Mouse (Mus musculus): ENCODE measurements at regions not wholly inside any gene's neighbourhood (a gene's known extent, or its start where the extent isn't known, plus 50 kb on each side); places are given as distances from the start of the nearest gene placed in this dataset.

DNA sequence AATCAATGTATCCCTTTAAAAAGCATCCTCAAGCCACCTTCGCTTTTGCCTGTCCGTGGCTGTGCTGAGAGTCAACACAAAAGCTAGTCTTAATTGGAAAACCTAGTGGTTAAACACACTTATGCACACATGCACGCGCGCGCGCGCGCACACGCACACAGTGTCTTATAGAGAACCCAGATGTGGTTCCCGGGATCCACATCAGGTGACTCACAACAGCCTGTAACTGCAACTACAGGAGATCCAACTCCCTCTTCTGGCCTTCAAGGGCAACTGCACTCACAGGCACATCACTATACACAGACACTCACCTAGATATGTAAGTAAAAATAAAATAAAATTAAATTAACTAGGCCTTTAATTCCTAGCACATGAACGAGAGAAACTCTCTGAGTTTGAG lies 118.4 kb upstream of the Fam204a start:
- Histone ChIP-seq H3K4me2 (no peak overlapping the region), H3K27ac (ENCODE audit: low read depth, low read length) (no peak overlapping the region), H3K9ac (ENCODE audit: low read depth, low read length) (no peak overlapping the region), H3K36me3 (ENCODE audit: control insufficient read depth, insufficient read depth, low read length) (no peaks in the 10 kb centered on the region), H3K4me1 (replicated peaks; ENCODE audit: control insufficient read depth, insufficient read depth, low read length) (no peaks in the 10 kb centered on the region), H3K9me3 (ENCODE audit: control insufficient read depth, low read length) (no peaks in the 10 kb centered on the region), H3K27me3 (replicated peaks; ENCODE audit: control insufficient read depth, insufficient read depth, low read length) (no peaks in the 10 kb centered on the region), H3K4me3 (ENCODE audit: low read depth, low read length) (no peak overlapping the region)
- ATAC-seq (replicated peaks; ENCODE audit: low FRiP score) (no peak), DNase-seq (ENCODE audit: low spot score) (no peak)
- 89% methylated on average over 12 of the region's 12 CpGs for WGBS

DNA sequence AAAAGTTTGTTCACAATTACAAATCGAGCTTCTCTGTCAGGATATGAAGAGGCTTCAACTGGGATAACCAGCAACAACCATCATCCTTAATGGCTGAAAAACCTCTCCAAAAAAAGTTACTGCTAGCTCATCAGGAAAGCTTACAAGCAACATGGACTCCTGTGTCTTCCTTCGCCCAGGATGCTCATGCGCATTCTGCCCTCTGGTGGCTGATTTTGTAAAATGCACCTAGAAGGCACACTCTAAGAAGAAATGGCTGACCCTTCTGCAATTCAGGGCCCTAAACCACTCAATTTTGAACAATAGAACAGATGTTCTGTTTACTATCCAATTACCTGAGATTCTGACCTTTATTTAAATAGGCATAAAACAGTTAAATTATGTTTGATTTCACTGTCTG lies 115.0 kb upstream of the Fam204a start:
- Histone ChIP-seq H3K36me3 (ENCODE audit: control insufficient read depth, insufficient read depth, low read length) (no peaks in the 10 kb centered on the region), H3K27ac (ENCODE audit: low read depth, low read length) (no peak overlapping the region), H3K9ac (ENCODE audit: low read depth, low read length) (no peak overlapping the region), H3K27me3 (replicated peaks; ENCODE audit: control insufficient read depth, insufficient read depth, low read length) (no peaks in the 10 kb centered on the region), H3K9me3 (ENCODE audit: control insufficient read depth, low read length) (no peaks in the 10 kb centered on the region), H3K4me1 (replicated peaks; ENCODE audit: control insufficient read depth, insufficient read depth, low read length) (no peaks in the 10 kb centered on the region), H3K4me3 (ENCODE audit: low read depth, low read length) (no peak overlapping the region), H3K4me2 (no peak overlapping the region)
- DNase-seq (ENCODE audit: low spot score) = no peak
- 19% methylated on average over 3 of the region's 3 CpGs for WGBS
- ATAC-seq (replicated peaks; ENCODE audit: low FRiP score) = no peak

DNA sequence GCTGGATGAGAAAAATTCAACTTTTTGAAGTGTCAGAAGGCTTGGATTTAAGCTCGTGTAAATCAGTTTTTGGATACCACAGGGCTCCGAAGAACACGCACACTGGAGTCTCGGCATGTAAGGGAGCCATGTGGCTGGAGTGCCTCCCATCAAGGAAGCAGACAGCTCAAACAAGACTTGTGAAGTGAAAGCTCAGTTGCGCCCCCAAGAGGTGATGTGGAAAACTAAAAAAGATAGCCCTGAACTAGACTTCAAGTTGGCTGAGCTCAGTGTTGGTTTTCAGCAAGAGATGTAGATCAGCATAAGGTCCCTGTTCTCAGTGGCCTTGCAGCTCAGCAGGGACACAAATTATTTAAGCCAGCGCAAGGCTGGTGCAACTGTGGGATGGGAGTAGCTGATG lies 113.7 kb upstream of the Fam204a start:
- DNase-seq (ENCODE audit: low spot score) (no peak), ATAC-seq (replicated peaks; ENCODE audit: low FRiP score) (no peak)

DNA sequence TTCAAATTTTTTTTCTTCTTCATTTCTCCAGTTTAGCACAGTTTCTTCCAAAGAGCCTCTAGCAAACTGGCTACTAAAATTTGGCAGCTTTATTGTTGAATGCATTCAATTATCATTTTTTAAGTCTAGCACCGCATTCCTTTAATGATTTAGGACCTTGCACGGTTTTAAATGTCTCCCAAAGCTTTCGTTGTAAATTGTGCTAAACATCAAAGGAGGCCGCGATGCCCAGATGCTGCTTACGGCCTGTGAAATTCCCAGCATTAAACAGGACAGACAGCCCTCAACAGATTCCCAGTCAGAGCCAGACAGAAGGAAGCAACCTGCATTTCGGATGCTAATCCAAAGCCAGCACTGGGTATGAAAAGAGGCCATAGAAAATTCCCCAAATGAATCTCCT lies 108.0 kb upstream of the Fam204a start:
- Histone ChIP-seq H3K4me2 (no peak overlapping the region), H3K36me3 (ENCODE audit: control insufficient read depth, insufficient read depth, low read length) (no peaks in the 10 kb centered on the region), H3K9me3 (ENCODE audit: control insufficient read depth, low read length) (no peaks in the 10 kb centered on the region), H3K4me1 (replicated peaks; ENCODE audit: control insufficient read depth, insufficient read depth, low read length) (no peaks in the 10 kb centered on the region), H3K4me3 (ENCODE audit: low read depth, low read length) (no peak overlapping the region), H3K27ac (ENCODE audit: low read depth, low read length) (no peak overlapping the region), H3K9ac (ENCODE audit: low read depth, low read length) (no peak overlapping the region), H3K27me3 (replicated peaks; ENCODE audit: control insufficient read depth, insufficient read depth, low read length) (no peaks in the 10 kb centered on the region)
- DNase-seq (ENCODE audit: low spot score) = no peak
- WGBS = 69% methylated on average over 7 of the region's 7 CpGs
- ATAC-seq (replicated peaks; ENCODE audit: low FRiP score) = no peak

More for the DNA sequence above, 113.7 kb upstream of the Fam204a start:
- Histone ChIP-seq H3K27me3 (replicated peaks; ENCODE audit: control insufficient read depth, insufficient read depth, low read length) (no peaks in the 10 kb centered on the region), H3K9ac (ENCODE audit: low read depth, low read length) (no peak overlapping the region), H3K4me2 (no peak overlapping the region), H3K36me3 (ENCODE audit: control insufficient read depth, insufficient read depth, low read length) (no peaks in the 10 kb centered on the region), H3K27ac (ENCODE audit: low read depth, low read length) (no peak overlapping the region), H3K9me3 (ENCODE audit: control insufficient read depth, low read length) (no peaks in the 10 kb centered on the region), H3K4me1 (replicated peaks; ENCODE audit: control insufficient read depth, insufficient read depth, low read length) (no peaks in the 10 kb centered on the region), H3K4me3 (ENCODE audit: low read depth, low read length) (no peak overlapping the region)
- WGBS = 82% methylated on average over 6 of the region's 6 CpGs

DNA sequence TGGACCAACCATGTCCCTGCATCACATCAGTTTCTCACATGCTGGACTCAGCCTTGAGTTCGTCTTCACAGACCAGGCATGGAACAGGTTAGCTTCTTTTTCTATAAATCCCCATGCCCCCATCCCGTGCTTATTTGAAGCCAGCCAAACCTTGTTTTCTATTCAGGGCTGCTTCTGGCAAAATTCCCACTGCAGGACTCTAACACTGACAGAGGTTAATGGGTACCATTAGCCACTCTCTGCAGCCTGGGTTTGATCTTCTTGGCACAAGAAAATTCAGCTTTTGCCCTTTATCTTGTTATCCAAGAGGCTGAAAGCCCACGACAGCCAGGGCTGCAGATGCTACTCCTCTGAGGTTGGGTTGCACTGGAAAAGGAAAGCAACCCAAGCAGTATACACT lies 101.8 kb upstream of the Fam204a start:
- H3K9ac ChIP-seq (ENCODE audit: low read depth, low read length) = no peak overlapping the region
- ATAC-seq (replicated peaks; ENCODE audit: low FRiP score) = no peak
- no peaks in the 10 kb centered on the region for H3K27me3 ChIP-seq (replicated peaks; ENCODE audit: control insufficient read depth, insufficient read depth, low read length)
- H3K27ac ChIP-seq (ENCODE audit: low read depth, low read length) = no peak overlapping the region
- H3K9me3 ChIP-seq (ENCODE audit: control insufficient read depth, low read length) = no peaks in the 10 kb centered on the region
- H3K4me1 ChIP-seq (replicated peaks; ENCODE audit: control insufficient read depth, insufficient read depth, low read length) = no peaks in the 10 kb centered on the region
- no peak overlapping the region for H3K4me3 ChIP-seq (ENCODE audit: low read depth, low read length)
- no peak overlapping the region for H3K4me2 ChIP-seq
- no peak for DNase-seq (ENCODE audit: low spot score)
- WGBS = 55% methylated on average over 3 of the region's 3 CpGs
- H3K36me3 ChIP-seq (ENCODE audit: control insufficient read depth, insufficient read depth, low read length) = no peaks in the 10 kb centered on the region

DNA sequence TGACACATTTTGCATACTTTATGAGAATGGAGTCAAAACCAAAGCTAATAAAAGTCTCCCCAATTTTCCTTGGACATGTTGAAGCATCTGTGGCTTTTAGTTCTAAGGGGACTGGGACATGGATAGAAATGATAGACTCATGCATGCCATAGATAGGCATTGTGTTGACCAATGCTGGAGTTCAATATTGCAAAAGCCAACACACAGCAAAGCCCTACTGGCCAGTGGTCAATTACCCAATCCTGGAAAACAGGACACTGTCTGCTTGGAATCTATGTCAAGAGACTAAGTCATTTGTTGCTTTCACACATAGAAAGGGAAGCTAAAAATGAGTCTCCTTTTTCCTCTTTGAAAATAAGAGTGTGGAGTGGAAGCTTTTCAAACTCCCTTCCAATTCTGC lies 99.1 kb upstream of the Fam204a start:
- DNase-seq (ENCODE audit: low spot score) (no peak), ATAC-seq (replicated peaks; ENCODE audit: low FRiP score) (no peak)
- Histone ChIP-seq H3K4me3 (ENCODE audit: low read depth, low read length) (no peak overlapping the region), H3K36me3 (ENCODE audit: control insufficient read depth, insufficient read depth, low read length) (no peaks in the 10 kb centered on the region), H3K27ac (ENCODE audit: low read depth, low read length) (no peak overlapping the region), H3K9ac (ENCODE audit: low read depth, low read length) (no peak overlapping the region), H3K4me2 (no peak overlapping the region), H3K9me3 (ENCODE audit: control insufficient read depth, low read length) (no peaks in the 10 kb centered on the region), H3K27me3 (replicated peaks; ENCODE audit: control insufficient read depth, insufficient read depth, low read length) (no peaks in the 10 kb centered on the region), H3K4me1 (replicated peaks; ENCODE audit: control insufficient read depth, insufficient read depth, low read length) (no peaks in the 10 kb centered on the region)

DNA sequence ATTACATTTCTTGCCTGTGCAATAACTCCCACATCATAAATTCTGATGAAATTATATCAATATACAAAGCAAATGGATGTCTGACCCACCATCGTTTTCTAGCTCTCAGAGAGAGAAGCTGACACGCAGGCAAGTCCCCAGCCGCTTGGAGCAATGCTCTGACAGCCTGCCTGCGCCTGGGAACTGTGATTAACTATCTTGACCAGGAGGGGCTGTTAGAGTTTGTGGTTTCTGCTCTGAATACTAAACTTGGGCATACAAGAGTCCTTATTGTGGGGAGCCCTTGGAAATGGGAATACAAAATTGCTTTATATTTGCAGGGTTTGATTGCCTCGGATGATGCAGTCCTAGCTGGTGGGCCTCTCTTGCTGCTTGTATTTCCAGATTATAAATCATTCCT lies 98.6 kb upstream of the Fam204a start:
- Histone ChIP-seq H3K4me2 (no peak overlapping the region), H3K4me3 (ENCODE audit: low read depth, low read length) (no peak overlapping the region), H3K36me3 (ENCODE audit: control insufficient read depth, insufficient read depth, low read length) (no peaks in the 10 kb centered on the region), H3K9ac (ENCODE audit: low read depth, low read length) (no peak overlapping the region), H3K4me1 (replicated peaks; ENCODE audit: control insufficient read depth, insufficient read depth, low read length) (no peaks in the 10 kb centered on the region), H3K27ac (ENCODE audit: low read depth, low read length) (no peak overlapping the region), H3K9me3 (ENCODE audit: control insufficient read depth, low read length) (no peaks in the 10 kb centered on the region), H3K27me3 (replicated peaks; ENCODE audit: control insufficient read depth, insufficient read depth, low read length) (no peaks in the 10 kb centered on the region)
- no peak for ATAC-seq (replicated peaks; ENCODE audit: low FRiP score)
- no peak for DNase-seq (ENCODE audit: low spot score)
- WGBS = 38% methylated on average over 5 of the region's 5 CpGs

DNA sequence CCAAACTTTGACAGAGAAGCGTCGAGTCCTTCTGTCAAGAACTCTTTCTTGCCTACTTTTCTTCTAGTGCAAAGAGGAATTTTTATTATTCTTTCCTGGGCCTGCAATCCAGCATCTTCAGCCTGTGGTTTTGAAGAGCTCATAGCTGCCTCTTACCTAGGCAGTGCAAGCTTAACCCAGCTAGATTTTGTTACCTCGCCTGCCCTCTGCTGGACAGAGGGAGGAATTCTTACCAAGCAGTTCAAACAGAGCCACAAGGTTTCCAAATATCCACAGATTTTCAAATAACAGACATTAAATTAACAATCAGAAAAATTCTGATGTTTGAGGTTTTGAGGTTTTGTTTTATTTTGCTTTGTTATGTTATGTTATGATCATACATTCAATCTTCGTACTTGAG lies 84.1 kb upstream of the Fam204a start:
- H3K27ac ChIP-seq (ENCODE audit: low read depth, low read length) = no peak overlapping the region
- H3K4me2 ChIP-seq = no peak overlapping the region
- 27% methylated on average over 4 of the region's 4 CpGs for WGBS
- no peaks in the 10 kb centered on the region for H3K27me3 ChIP-seq (replicated peaks; ENCODE audit: control insufficient read depth, insufficient read depth, low read length)
- H3K36me3 ChIP-seq (ENCODE audit: control insufficient read depth, insufficient read depth, low read length) = no peaks in the 10 kb centered on the region
- no peak for ATAC-seq (replicated peaks; ENCODE audit: low FRiP score)
- no peak overlapping the region for H3K4me3 ChIP-seq (ENCODE audit: low read depth, low read length)
- no peaks in the 10 kb centered on the region for H3K4me1 ChIP-seq (replicated peaks; ENCODE audit: control insufficient read depth, insufficient read depth, low read length)
- H3K9me3 ChIP-seq (ENCODE audit: control insufficient read depth, low read length) = no peaks in the 10 kb centered on the region
- peak; percentile 37 for DNase-seq (ENCODE audit: low spot score)
- H3K9ac ChIP-seq (ENCODE audit: low read depth, low read length) = no peak overlapping the region

DNA sequence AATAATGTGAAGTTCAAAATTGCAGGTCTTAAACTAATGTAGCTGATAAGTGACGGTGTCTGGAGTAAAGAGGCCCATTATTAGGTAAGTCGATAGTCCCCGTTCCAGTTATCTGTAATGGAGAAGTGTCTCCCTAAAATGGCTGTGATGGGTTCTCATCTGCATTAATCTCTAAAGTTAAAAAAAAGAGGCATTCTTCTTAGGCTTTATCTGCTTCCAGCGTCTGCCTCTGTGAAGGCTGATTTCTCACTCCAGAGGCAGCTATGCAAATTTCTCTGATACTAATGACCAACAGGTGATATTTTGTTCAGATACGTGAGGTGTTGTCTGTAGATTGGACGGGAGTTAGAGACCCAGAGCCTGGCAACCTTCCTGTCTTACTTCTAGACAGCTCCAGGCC lies 75.9 kb upstream of the Fam204a start:
- Histone ChIP-seq H3K4me1 (replicated peaks; ENCODE audit: control insufficient read depth, insufficient read depth, low read length) (no peaks in the 10 kb centered on the region), H3K27me3 (replicated peaks; ENCODE audit: control insufficient read depth, insufficient read depth, low read length) (no peaks in the 10 kb centered on the region), H3K4me3 (ENCODE audit: low read depth, low read length) (no peak overlapping the region), H3K36me3 (ENCODE audit: control insufficient read depth, insufficient read depth, low read length) (no peaks in the 10 kb centered on the region), H3K27ac (ENCODE audit: low read depth, low read length) (no peak overlapping the region), H3K9me3 (ENCODE audit: control insufficient read depth, low read length) (no peaks in the 10 kb centered on the region), H3K9ac (ENCODE audit: low read depth, low read length) (no peak overlapping the region), H3K4me2 (no peak overlapping the region)
- DNase-seq (ENCODE audit: low spot score) = no peak
- 51% methylated on average over 6 of the region's 6 CpGs for WGBS
- ATAC-seq (replicated peaks; ENCODE audit: low FRiP score) = no peak; the same call in 1 of the 2 replicates
